Mouse (Mus musculus) liver, adult 2 months (tissue): ENCODE results near the gene Ube2j2. TPM values are rescaled to one million over a fixed set of nuclear protein-coding genes. Genes with fewer than 3 reads are reported as not detected.

Experiments
- DNase-seq: peaks from one replicate; pipeline ENCODE4 v3.0.0-alpha.2; 2011; ENCODE audit warnings: low read depth, low spot score; ENCODE audit errors: extremely low read depth
- H3K27ac ChIP-seq: fragments of 200-500 bp; replicated peaks from 2 replicates; pipeline ENCODE4 v1.5.1; 2012; ENCODE audit warnings: low read depth, mild to moderate bottlenecking, control low read depth, inconsistent platforms, low read length; ENCODE audit not compliant: insufficient read depth
- H3K27me3 ChIP-seq: fragments of 200-500 bp; 2 replicates; pipeline ENCODE4 v1.6.1; 2012; ENCODE audit warnings: mild to moderate bottlenecking, moderate library complexity, low read length, inconsistent platforms; ENCODE audit not compliant: control insufficient read depth, insufficient read depth
- H3K36me3 ChIP-seq: fragments of 200-500 bp; 2 replicates; pipeline ENCODE4 v1.6.1; 2012; ENCODE audit warnings: low read length, inconsistent platforms; ENCODE audit not compliant: control insufficient read depth, insufficient read depth
- H3K4me1 ChIP-seq: fragments of 200-500 bp; 2 replicates; pipeline ENCODE4 v1.6.1; 2011; ENCODE audit warnings: low read length; ENCODE audit not compliant: control insufficient read depth, insufficient read depth
- H3K4me3 ChIP-seq: fragments of 200-500 bp; 2 replicates; pipeline ENCODE4 v1.5.1; 2011; ENCODE audit warnings: low read depth, mild to moderate bottlenecking, control low read depth, low read length, moderate library complexity; ENCODE audit not compliant: insufficient read depth
- H3K79me2 ChIP-seq: fragments of 200-500 bp; 2 replicates; pipeline ENCODE4 v1.6.1; 2012; ENCODE audit warnings: inconsistent platforms, mild to moderate bottlenecking, low read length, moderate library complexity; ENCODE audit not compliant: control insufficient read depth, insufficient read depth
- H3K9ac ChIP-seq: fragments of 200-500 bp; 2 replicates; pipeline ENCODE4 v1.6.1; 2012; ENCODE audit warnings: low read depth, mild to moderate bottlenecking, control low read depth, inconsistent platforms, low read length
- CTCF ChIP-seq: fragments of 200-500 bp; IDR thresholded peaks from 2 replicates; pipeline ENCODE4 v1.5.1; 2011; ENCODE audit warnings: low read depth, low read length, control low read depth
- POLR2A ChIP-seq: fragments of 200-500 bp; IDR thresholded peaks from 2 replicates; pipeline ENCODE4 v1.6.1; 2011; ENCODE audit warnings: low read length, control low read depth; ENCODE audit not compliant: insufficient read depth; ENCODE audit errors: extremely low read depth
- WGBS: fragments of 180-500 bp; shearing (Covaris S2); methylation state at CpG from one replicate; pipeline ENCODE4 v1.1.7; 2018; 5-methylcytosine and 5-hydroxymethylcytosine counted together
- polyA plus RNA-seq: library from polyadenylated mRNA; depleted of rRNA; stranded (reverse); fragments of >200 nt; gene quantifications from 2 replicates; pipeline ENCODE4 v1.2.3, GENCODE M21; 2012
- total RNA-seq: library from RNA; depleted of rRNA; stranded (reverse); fragments of >200 nt; gene quantifications from 2 replicates; pipeline ENCODE4 v1.2.3, GENCODE M21; 2014

The Ube2j2 gene
- total and polyA plus RNA-seq, 2 experiments = 21.6 to 46.1 TPM

GRCm38 (mm10) chr4:155964396-155964795 lies 20.8 kb downstream of the Ube2j2 start:
- no peak overlapping the region for H3K4me3 ChIP-seq
- H3K4me1 ChIP-seq = no peaks in the 10 kb centered on the region
- no peak for DNase-seq
- H3K36me3 ChIP-seq = peaks cover 7% of the 10 kb centered on the region; the same call in 1 of the 2 replicates
- H3K27me3 ChIP-seq = no peaks in the 10 kb centered on the region
- no peaks in the 10 kb centered on the region for H3K79me2 ChIP-seq
- H3K9ac ChIP-seq = no peak overlapping the region
- WGBS = 91% methylated on average over 11 of the region's 11 CpGs
- no peak overlapping the region for H3K27ac ChIP-seq
- TF ChIP-seq CTCF (no peak), POLR2A (no peak)

GRCm38 (mm10) chr4:155969043-155969653 lies 25.5 kb downstream of the Ube2j2 start:
- no peak for DNase-seq
- no peak for TF ChIP-seq CTCF
- no peak for TF ChIP-seq POLR2A
- Histone ChIP-seq H3K4me1 (no peaks in the 10 kb centered on the region), H3K9ac (no peak overlapping the region), H3K79me2 (no peaks in the 10 kb centered on the region), H3K36me3 (peaks cover 2% of the 10 kb centered on the region; the same call in 1 of the 2 replicates), H3K4me3 (no peak overlapping the region), H3K27me3 (no peaks in the 10 kb centered on the region), H3K27ac (no peak overlapping the region)
- WGBS = 82% methylated on average over 13 of the region's 13 CpGs

- no peak for TF ChIP-seq CTCF
- no peak for TF ChIP-seq POLR2A
- no peak overlapping the region for H3K4me3 ChIP-seq
- H3K36me3 ChIP-seq = peaks cover 2% of the 10 kb centered on the region; the same call in 1 of the 2 replicates
- no peaks in the 10 kb centered on the region for H3K79me2 ChIP-seq
- no peaks in the 10 kb centered on the region for H3K4me1 ChIP-seq
- no peak for DNase-seq
- 94% methylated on average over 5 of the region's 5 CpGs for WGBS
- no peak overlapping the region for H3K27ac ChIP-seq
- no peaks in the 10 kb centered on the region for H3K27me3 ChIP-seq
- H3K9ac ChIP-seq = no peak overlapping the region
These were observed 26.7 kb downstream of the Ube2j2 start for GRCm38 (mm10) chr4:155970286-155970685.

- Histone ChIP-seq H3K27me3 (no peaks in the 10 kb centered on the region), H3K27ac (no peak overlapping the region), H3K4me3 (no peak overlapping the region), H3K36me3 (no peaks in the 10 kb centered on the region), H3K79me2 (no peaks in the 10 kb centered on the region), H3K9ac (no peak overlapping the region), H3K4me1 (no peaks in the 10 kb centered on the region)
- no peak for TF ChIP-seq POLR2A
- TF ChIP-seq CTCF = no peak
- no peak for DNase-seq
- WGBS = 89% methylated on average over 6 of the region's 6 CpGs
These were observed 29.0 kb downstream of the Ube2j2 start for GRCm38 (mm10) chr4:155972651-155973050.

GRCm38 (mm10) chr4:155973239-155973638 lies 29.6 kb downstream of the Ube2j2 start:
- WGBS = 85% methylated on average over 2 of the region's 2 CpGs
- TF ChIP-seq POLR2A (no peak), CTCF (no peak)
- Histone ChIP-seq H3K4me1 (no peaks in the 10 kb centered on the region), H3K36me3 (no peaks in the 10 kb centered on the region), H3K9ac (no peak overlapping the region), H3K27ac (no peak overlapping the region), H3K27me3 (no peaks in the 10 kb centered on the region), H3K4me3 (no peak overlapping the region), H3K79me2 (no peaks in the 10 kb centered on the region)
- DNase-seq = no peak

GRCm38 (mm10) chr4:155981436-155982082 lies 37.9 kb downstream of the Ube2j2 start:
- Histone ChIP-seq H3K36me3 (no peaks in the 10 kb centered on the region), H3K27me3 (no peaks in the 10 kb centered on the region), H3K79me2 (no peaks in the 10 kb centered on the region), H3K4me1 (no peaks in the 10 kb centered on the region), H3K27ac (no peak overlapping the region), H3K9ac (no peak overlapping the region), H3K4me3 (no peak overlapping the region)
- DNase-seq = no peak
- no peak for TF ChIP-seq CTCF
- no peak for TF ChIP-seq POLR2A
- WGBS = 78% methylated on average over 12 of the region's 12 CpGs
